Mouse (Mus musculus): ENCODE results near the gene Gm20867. TPM values are rescaled to one million over a fixed set of nuclear protein-coding genes. Genes with fewer than 3 reads are reported as not detected.
"Not testable (repeated sequence)": the region's sequence is repeated elsewhere in the genome, so short reads cannot be mapped to it uniquely, and the experiment has no call there.

Gm20867 gene
- not detected in 2 replicates for polyA plus RNA-seq (2012; rRNA removed)

GRCm38 (mm10) chrY:77963104-77963503, at the start of gene Gm20867:
Gene Gm20867 (minus strand): TSS chrY:77963204.
- not testable (repeated sequence) for H3K4me1 ChIP-seq (ENCODE audit: control insufficient read depth, insufficient read depth, insufficient read length, low read length); H3K36me3 ChIP-seq (ENCODE audit: control insufficient read depth, insufficient read depth, low read length); H3K27ac ChIP-seq (ENCODE audit: insufficient read depth, low read depth, low read length); H3K4me3 ChIP-seq (ENCODE audit: low read depth, low read length); H3K27me3 ChIP-seq (ENCODE audit: control insufficient read depth, insufficient read depth, low read length)
- no CpG with 5 or more reads among the region's 3 CpGs for WGBS

Other genes starting within 250 kb of the Gm20867 start
- not detected in 2 replicates for gene Gm29564, start 249.8 kb upstream of the Gm20867 start, polyA plus RNA-seq (2012; rRNA removed)